Mouse (Mus musculus): ENCODE results near the gene Tmem198b.
"Not testable (repeated sequence)": the region's sequence is repeated elsewhere in the genome, so short reads cannot be mapped to it uniquely, and the experiment has no call there.

Tmem198b gene

DNA sequence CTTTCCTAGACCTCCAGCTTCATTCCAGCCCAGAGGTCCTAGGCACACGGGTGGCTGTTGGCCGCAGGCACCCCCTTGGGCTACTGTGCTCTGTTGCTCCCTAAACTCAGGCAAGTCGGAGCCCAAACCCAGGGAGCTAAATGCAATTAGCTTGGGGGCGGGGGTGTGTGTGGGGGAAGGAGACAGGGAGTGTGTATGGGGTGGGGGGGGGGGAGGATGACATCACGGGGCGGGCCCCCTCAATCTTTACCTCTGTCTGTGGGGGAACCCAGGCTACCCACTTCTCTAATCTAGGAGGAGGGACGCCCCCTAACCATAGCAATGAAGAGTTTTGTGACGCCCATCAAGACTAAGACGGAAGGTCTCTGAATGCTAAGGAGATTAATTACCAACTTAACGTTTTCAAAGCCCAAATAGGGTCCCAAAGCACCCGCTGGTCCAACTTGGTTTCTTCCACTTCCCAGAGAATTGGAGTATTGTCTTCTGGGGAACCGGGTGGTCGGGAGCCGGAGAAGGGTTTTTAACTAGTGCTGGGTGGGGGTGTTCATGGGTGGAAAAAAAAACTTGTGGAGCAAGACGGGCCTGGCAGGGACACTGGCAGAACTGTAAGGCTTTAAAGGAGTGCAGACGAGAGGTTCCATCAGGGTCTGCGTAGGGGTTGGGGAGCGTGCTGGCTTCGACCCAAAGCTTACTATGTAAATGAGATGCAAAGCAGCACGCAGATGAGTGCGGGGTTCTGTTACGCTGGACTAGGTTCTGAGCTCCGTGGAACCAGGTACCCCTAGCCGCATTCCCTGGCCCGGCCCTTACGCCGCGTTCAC lies at the start of gene Tmem198b:
TSS of gene Tmem198b (minus strand) at position 100 of the 821 bp plus-strand sequence.
- in situ Hi-C loops (cut with MboI; ENCODE audit: unreplicated experiment in 2 of 2) = loop anchor here (5.0 to 10.0 kb wide), 2 partner anchors 50 to 52 kb away; no protein-coding TSS in a partner anchor

DNA sequence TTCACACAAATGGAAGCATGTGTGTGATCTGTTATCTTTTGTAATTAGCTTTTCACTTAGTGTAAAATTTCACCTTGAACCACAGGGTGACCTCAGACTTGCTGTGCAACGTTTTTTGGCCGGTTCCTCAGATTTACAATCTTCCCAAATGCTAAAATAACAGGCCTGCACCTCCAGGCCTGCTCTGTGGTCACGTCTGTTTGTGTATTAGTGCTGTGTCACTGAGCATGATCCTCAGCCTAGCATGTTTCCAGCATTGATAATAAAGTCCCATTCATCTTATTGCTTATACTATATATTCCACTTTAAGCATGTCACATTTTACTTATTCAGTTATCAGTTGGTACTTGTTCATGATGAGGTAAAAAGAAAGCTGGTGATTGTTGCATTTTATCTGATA lies 46.2 kb upstream of the Tmem198b start:
- in situ Hi-C loops (cut with MboI; ENCODE audit: unreplicated experiment in 2 of 2) = no loop called here

DNA sequence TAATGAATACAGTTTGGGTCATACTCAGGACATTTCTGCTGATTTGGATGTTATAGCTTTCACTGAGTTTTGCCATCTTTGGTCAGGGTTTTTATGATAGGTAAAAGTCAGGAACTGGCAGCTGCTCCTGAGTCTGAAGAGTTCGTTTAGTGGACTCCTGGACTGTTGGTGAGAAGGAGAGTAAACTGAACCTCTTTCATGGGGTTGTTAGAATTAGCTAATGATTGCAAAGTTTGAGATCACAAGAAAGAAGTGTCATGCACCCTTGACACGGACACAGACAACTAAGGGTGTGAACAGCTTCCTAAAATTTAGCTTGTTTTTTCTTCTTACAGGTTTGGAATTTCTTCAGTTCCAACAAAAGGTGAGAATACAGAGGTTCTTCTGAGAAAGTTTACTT lies 44.3 kb upstream of the Tmem198b start:
- in situ Hi-C loops (cut with MboI; ENCODE audit: unreplicated experiment in 2 of 2) = loop anchor here (5.0 to 10.0 kb wide), 2 partner anchors 49 to 126 kb away; no protein-coding TSS in a partner anchor

DNA sequence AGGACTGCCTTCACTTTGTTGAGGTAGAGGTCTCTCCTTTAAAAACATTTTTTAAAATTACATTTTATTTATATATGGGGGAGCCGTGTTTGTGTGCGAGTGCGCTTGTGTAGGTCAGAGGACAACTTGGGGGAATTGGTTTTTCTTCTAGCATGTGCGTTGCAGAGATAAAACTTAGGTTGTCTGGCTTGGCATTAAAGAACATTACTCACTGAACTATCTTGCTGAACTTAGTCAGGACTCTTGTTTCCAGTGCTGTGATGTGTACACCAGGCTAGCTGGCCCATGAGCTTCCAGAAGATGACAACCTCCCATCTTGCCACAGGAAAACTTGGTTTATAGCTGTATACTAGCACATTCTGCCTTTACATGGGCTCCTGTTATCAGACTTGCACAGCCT lies 42.5 kb upstream of the Tmem198b start:
- in situ Hi-C loops (cut with MboI; ENCODE audit: unreplicated experiment in 2 of 2) = loop anchor here (5.0 to 10.0 kb wide), 2 partner anchors 51 to 128 kb away; no protein-coding TSS in a partner anchor

DNA sequence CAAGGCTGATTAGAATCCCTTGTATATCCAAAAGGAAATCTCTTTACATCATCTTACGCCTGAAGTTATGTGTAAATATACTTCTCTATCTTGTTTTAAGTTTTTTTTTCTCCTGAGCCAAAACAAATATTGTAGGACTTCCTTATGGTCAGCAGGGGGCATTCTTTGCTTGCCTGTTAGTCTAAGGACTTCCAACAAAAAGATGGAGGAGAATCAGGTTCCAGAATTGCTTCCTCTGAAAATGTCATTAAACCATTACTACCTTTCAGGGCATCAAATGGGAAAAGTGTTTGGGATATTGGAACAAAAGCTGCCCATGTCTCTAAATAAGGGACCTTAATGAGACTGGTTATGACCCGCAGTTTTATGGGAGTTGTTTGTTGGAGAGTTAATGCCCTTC lies 41.3 kb upstream of the Tmem198b start:
- in situ Hi-C loops (cut with MboI; ENCODE audit: unreplicated experiment in 2 of 2) = loop anchor here (5.0 to 10.0 kb wide), 2 partner anchors 52 to 129 kb away; no protein-coding TSS in a partner anchor

GRCm38 (mm10) chr10:128843260-128843659 lies 39.1 kb upstream of the Tmem198b start:
- in situ Hi-C loops (cut with MboI; ENCODE audit: unreplicated experiment in 2 of 2) = loop anchor here in 1 of 2 experiments (10.0 kb wide), 1 partner anchor 132 kb away; no protein-coding TSS in a partner anchor

DNA sequence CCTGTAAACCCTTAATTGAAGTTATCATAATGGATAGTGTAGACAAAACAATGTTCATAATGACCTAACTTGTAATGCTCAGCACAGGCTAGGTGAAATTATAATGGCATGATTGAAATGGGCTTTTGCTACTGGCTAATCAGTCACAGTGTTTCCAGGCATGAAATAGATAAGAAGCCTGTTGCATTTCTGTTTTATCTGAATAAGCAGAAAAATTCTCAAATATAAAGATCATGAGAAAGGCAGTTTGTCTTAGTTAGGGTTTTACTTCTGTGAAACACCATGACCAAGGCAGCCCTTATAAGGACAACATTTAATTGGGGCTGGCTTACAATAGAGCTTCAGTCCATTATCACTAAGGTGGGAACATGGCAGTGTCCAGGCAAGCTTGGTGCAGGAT lies 36.4 kb upstream of the Tmem198b start:
- in situ Hi-C loops (cut with MboI; ENCODE audit: unreplicated experiment in 2 of 2) = loop anchor here in 1 of 2 experiments (10.0 kb wide), 1 partner anchor 134 kb away; no protein-coding TSS in a partner anchor

GRCm38 (mm10) chr10:128839434-128839833 lies 35.3 kb upstream of the Tmem198b start:
- in situ Hi-C loops (cut with MboI; ENCODE audit: unreplicated experiment in 2 of 2) = no loop called here

DNA sequence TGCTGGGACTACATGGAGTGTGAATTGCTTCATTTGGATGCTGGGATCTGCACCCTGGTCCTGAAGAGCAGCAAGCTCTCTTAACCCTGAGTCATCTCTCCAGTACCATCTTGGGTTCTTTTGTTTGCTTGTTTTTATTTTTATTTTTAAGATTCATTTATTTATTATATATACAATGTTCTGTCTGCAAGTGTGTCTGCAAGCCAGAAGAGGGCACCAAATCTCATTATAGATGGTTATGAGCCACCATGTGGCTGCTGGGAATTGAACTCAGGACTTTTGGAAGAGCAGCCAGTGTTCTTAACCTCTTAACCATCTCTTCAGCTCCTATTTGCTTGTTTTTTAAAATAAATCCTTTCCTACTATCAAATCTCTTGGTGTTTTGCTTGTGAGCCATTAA lies 33.2 kb upstream of the Tmem198b start:
- in situ Hi-C loops (cut with MboI; ENCODE audit: unreplicated experiment in 2 of 2) = no loop called here

GRCm38 (mm10) chr10:128823821-128824220 lies 19.7 kb upstream of the Tmem198b start:
- in situ Hi-C loops (cut with MboI; ENCODE audit: unreplicated experiment in 2 of 2) = no loop called here

DNA sequence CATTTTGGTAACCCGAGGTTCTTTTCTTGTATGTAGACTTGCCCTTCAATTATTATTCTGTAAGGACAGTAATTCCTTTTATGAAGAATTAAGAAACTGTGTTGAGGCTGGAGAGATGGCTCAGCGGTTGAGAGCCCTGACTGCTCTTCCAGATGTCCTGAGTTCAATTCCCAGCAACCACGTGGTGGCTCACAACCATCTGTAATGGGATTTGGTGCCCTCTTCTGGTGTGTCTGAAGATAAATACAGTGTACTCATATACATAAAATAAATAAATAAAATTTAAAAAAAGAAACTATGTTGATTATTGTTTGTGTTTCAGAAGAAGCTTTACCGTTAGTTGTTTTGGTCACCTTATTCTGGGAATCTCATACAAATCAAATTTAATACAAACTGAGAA lies 18.9 kb upstream of the Tmem198b start:
- in situ Hi-C loops (cut with MboI; ENCODE audit: unreplicated experiment in 2 of 2) = not testable (repeated sequence)

DNA sequence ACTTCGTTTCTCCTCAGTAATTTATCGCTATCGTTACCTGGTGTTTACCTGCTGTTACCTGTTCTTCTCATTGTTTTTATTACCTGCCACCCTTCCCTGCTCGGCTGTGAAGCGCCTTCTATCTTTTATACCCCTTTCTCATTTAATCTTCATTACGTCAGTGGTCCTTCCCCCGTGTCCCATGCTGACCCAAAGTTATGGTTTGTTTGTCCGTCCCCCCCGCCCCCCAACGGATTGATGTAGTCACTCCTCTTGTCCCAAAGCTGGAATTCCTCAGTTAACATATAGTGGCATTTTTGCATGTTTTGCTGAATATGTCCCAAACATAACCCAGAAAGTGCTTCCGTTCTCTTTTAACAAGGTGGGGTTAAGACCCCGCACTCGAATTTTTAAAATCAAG lies 18.0 kb upstream of the Tmem198b start:
- in situ Hi-C loops (cut with MboI; ENCODE audit: unreplicated experiment in 2 of 2) = no loop called here

DNA sequence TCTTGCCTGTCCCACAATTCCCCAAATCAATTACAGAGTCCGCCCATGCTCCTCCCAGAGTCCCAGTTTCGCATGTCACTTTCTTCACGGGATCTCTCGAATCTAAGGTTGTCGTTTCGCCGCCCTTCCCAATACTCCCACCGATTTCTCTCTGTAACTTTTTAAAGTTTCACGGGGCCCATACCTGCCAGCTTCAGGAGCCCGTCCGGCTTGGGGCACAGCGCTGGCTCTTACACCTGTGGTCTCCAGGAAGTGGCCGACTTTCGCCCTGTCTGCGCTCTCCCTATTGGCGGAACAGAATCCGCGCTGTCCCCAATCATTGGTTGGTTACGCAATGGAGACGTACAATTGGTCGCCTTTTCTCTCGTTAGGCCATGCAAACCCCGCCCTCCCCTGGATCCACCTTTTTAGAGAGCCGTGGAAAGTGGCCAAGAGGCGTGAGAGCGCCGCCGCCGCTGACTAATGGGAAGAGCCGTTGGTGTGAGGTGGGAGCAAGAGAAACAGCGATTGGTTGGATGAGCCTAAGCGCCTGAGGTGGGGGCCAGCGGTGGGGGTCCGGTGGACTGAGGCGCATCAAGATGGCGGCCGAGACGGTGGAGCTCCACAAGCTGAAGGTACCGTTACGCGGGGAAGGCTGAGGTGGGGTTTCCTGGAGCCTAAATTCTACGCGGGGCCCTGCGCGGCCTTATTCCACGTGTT lies 17.3 kb upstream of the Tmem198b start, which contains the start of gene Ormdl2:
TSS of gene Ormdl2 (minus strand) at position 288 of the 699 bp plus-strand sequence.
- in situ Hi-C loops (cut with MboI; ENCODE audit: unreplicated experiment in 2 of 2) = no loop called here

DNA sequence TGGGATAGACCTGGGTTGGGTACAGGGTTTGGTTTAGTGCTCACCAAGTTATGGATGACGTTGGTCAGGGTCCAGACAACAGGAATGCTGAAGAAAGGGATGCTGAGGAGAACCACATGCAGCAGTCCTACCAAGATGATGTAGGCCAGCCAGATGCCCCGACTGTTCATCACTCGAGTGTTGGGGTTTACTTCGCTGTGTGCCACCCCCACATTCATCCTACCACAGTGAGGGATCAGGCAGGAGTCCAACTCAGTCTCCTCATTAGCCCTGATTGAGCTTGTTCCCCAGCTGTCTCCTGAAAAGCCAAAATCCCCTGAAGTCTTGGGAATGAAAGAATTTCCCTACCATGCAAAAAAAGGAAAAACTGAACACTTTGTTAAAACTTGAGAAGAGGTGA lies 16.0 kb upstream of the Tmem198b start:
- in situ Hi-C loops (cut with MboI; ENCODE audit: unreplicated experiment in 2 of 2) = no loop called here

GRCm38 (mm10) chr10:128817033-128817432 lies 12.9 kb upstream of the Tmem198b start, which contains the start of gene Sarnp:
Gene Sarnp (plus strand): TSS chr10:128817333.
- in situ Hi-C loops (cut with MboI; ENCODE audit: unreplicated experiment in 2 of 2) = no loop called here

GRCm38 (mm10) chr10:128807018-128807417 lies 2.8 kb upstream of the Tmem198b start:
- in situ Hi-C loops (cut with MboI; ENCODE audit: unreplicated experiment in 2 of 2) = loop anchor here in 1 of 2 experiments (10.0 kb wide), 1 partner anchor 52 kb away; no protein-coding TSS in a partner anchor

GRCm38 (mm10) chr10:128806086-128806485 lies 1.9 kb upstream of the Tmem198b start:
- in situ Hi-C loops (cut with MboI; ENCODE audit: unreplicated experiment in 2 of 2) = loop anchor here in 1 of 2 experiments (10.0 kb wide), 1 partner anchor 51 kb away; no protein-coding TSS in a partner anchor

GRCm38 (mm10) chr10:128805092-128806000 lies 1.2 kb upstream of the Tmem198b start:
- in situ Hi-C loops (cut with MboI; ENCODE audit: unreplicated experiment in 2 of 2) = loop anchor here in 1 of 2 experiments (10.0 kb wide), 1 partner anchor 51 kb away; no protein-coding TSS in a partner anchor

DNA sequence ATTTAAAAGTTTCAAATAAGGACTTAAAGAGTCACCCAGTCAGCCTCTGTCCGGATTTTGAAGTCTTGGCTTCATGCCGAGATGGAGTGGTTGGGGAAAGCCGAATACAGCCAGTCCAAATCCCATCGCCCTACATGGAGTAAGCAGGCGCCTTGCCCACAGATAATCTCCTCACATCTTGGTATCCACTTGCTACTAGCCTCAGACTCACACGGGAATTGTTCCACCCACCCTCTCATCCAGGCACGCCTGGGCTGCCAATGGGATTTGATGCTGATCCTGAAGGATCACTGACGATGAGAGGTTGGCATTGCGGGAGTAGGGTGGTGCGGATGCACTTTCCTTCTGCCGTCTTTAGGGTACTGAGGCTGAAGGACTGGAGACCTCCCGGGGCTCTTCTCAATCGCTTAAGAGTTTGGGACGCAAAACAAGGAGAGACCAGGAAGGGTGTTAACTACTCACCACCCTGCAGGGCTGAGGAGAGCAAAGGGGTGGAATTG lies 349 bp downstream of the Tmem198b start, which contains the start of gene Dnajc14:
TSS of gene Dnajc14 (plus strand) at position 292 of the 500 bp plus-strand sequence.
- in situ Hi-C loops (cut with MboI; ENCODE audit: unreplicated experiment in 2 of 2) = loop anchor here (5.0 to 10.0 kb wide), 2 partner anchors 49 to 52 kb away; no protein-coding TSS in a partner anchor
